Mouse (Mus musculus) midbrain, embryonic 14.5 days (tissue): ENCODE results near the gene Nap1l4. TPM values are rescaled to one million over a fixed set of nuclear protein-coding genes. Genes with fewer than 3 reads are reported as not detected.

Experiments
- ATAC-seq: fragments of 200-750 bp; cut with Nextera tagmentation; 2 replicates; pipeline ENCODE4 v1.8.0; 2017; ENCODE audit warnings: moderate number of reproducible peaks, moderate library complexity; ENCODE audit not compliant: low FRiP score, low TSS enrichment
- DNase-seq: peaks from one replicate; pipeline ENCODE4 v3.0.0-alpha.2; 2015
- H3K27ac ChIP-seq: fragments of 300-500 bp; sonication (generic); replicated peaks from 2 replicates; pipeline ENCODE4 v1.5.1; 2014; ENCODE audit warnings: mild to moderate bottlenecking, low read depth, low read length, moderate library complexity
- H3K27me3 ChIP-seq: fragments of 300-500 bp; sonication (generic); 2 replicates; pipeline ENCODE4 v1.6.1; 2014; ENCODE audit warnings: low read length, control low read depth, mixed read lengths; ENCODE audit not compliant: control insufficient read depth, insufficient read depth
- H3K36me3 ChIP-seq: fragments of 300-500 bp; sonication (generic); 2 replicates; pipeline ENCODE4 v1.6.1; 2014; ENCODE audit warnings: low read length, control low read depth; ENCODE audit not compliant: control insufficient read depth, insufficient read depth
- H3K4me1 ChIP-seq: fragments of 300-500 bp; sonication (generic); 2 replicates; pipeline ENCODE4 v1.6.1; 2014; ENCODE audit warnings: mild to moderate bottlenecking, antibody characterized with exemption, low read length, control low read depth; ENCODE audit not compliant: control insufficient read depth, insufficient read depth
- H3K4me2 ChIP-seq: fragments of 300-500 bp; sonication (generic); 2 replicates; pipeline ENCODE4 v1.6.1; 2014; ENCODE audit warnings: mild to moderate bottlenecking, low read length, moderate library complexity
- H3K4me3 ChIP-seq: fragments of 300-500 bp; sonication (generic); replicated peaks from 2 replicates; pipeline ENCODE4 v1.5.1; 2014; ENCODE audit warnings: low read depth, low read length
- H3K9ac ChIP-seq: fragments of 300-500 bp; sonication (generic); replicated peaks from 2 replicates; pipeline ENCODE4 v1.6.1; 2014; ENCODE audit warnings: mild to moderate bottlenecking, low read length, moderate library complexity
- H3K9me3 ChIP-seq: fragments of 300-500 bp; sonication (generic); 2 replicates; pipeline ENCODE4 v1.6.1; 2016; ENCODE audit warnings: low read length, control low read depth, mixed read lengths; ENCODE audit not compliant: control insufficient read depth
- WGBS: fragments of 180-500 bp; shearing (Covaris S2); extraction: QIAGEN DNeasy Blood & Tissue Kit; methylation state at CpG from one replicate; pipeline ENCODE4 v1.1.7; 2014; 5-methylcytosine and 5-hydroxymethylcytosine counted together
- polyA plus RNA-seq: library from polyadenylated mRNA; unstranded; fragments of >200 nt; fragmentation: Nextera tagmentation; extraction: Ambion mirVana; gene quantifications from 2 replicates; pipeline ENCODE4 v1.2.1, GENCODE M21; 2014

The Nap1l4 gene
- polyA plus RNA-seq, 1 experiment from 2014 or later = 174 TPM

DNA sequence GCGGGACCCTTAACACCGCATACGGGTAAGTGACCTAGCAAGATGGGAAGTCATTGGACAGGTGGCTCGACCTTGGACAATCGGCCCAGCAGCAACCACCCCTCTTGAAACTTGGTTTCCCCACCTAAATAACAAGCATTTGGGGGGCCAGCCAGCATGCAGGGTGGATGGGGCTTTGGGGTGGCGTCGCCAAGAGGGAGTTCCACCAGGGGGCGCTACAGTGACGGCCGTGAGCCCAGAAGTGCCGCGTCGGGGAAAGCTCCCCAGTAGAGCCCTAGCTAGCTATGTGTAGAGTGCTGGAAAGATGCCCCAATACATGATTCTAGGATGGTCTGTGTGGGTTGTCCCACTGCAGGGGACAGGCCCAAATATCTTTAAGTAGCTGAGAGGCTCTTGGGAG is 68.4 kb downstream of the Nap1l4 start:
- no peak overlapping the region for H3K4me3 ChIP-seq
- H3K27ac ChIP-seq = no peak overlapping the region
- H3K4me1 ChIP-seq = no peaks in the 10 kb centered on the region
- ATAC-seq = no peak
- no peaks in the 10 kb centered on the region for H3K27me3 ChIP-seq
- H3K4me2 ChIP-seq = no peak overlapping the region
- no peaks in the 10 kb centered on the region for H3K36me3 ChIP-seq
- no peak overlapping the region for H3K9ac ChIP-seq
- H3K9me3 ChIP-seq = no peaks in the 10 kb centered on the region
- WGBS = 31% methylated on average over 13 of the region's 13 CpGs
- DNase-seq = peak; percentile 55

DNA sequence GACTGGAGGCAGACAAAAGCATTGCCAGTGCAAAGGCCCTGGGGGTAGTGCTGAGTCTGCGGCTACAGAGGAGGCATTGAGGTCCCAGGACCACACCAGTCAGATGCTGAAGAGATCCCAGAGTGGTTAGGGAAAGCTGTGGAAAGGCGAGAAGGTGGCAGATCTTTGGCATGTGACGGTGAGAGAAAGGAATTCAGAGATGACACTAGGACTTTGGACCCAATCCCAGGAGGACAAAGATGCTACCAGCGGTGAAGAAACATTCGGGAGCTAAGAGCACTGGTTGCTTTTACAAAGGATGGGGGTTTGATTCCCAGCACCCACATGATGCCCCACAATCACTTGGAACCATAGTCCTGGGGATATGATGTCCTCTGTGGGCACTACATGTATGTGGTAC is 71.1 kb downstream of the Nap1l4 start:
- Histone ChIP-seq H3K4me3 (no peak overlapping the region), H3K27me3 (no peaks in the 10 kb centered on the region), H3K4me1 (no peaks in the 10 kb centered on the region), H3K9me3 (no peaks in the 10 kb centered on the region), H3K27ac (no peak overlapping the region), H3K36me3 (no peaks in the 10 kb centered on the region), H3K9ac (no peak overlapping the region), H3K4me2 (no peak overlapping the region)
- 83% methylated on average over 5 of the region's 5 CpGs for WGBS
- ATAC-seq (no peak), DNase-seq (no peak)

DNA sequence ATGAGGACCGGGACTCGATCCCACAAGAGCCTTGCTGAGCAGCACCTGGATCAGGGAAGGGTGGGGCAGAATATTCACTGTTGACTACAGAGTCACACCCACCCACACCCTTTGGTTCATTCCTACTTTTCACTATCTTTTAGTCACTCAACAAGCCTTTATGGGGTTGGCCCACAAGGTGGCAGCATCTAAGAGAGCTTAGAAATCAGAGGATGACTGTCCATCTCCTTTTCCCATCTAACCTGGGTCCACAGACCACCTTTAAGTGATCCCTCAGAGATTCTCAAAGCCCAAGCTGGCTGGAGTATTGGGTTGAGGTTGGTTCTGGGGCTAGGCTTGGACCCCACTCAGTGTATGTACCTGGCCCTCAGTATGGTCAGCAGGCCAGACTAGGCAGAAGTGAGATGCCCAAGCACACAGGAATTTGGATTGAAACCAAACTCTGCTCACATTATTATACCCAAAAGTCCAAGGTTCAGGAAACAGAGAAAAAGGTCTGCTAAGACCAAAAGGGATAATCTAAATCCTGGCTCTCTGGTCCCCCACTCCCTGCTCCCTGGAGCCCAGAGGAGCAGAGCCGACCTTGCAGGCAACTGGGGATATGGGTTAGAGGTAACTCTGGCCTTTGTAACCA is 72.1 kb downstream of the Nap1l4 start:
- H3K9ac ChIP-seq = no peak overlapping the region
- no peaks in the 10 kb centered on the region for H3K36me3 ChIP-seq
- H3K4me1 ChIP-seq = no peaks in the 10 kb centered on the region
- H3K4me3 ChIP-seq = no peak overlapping the region
- 89% methylated on average over 3 of the region's 3 CpGs for WGBS
- ATAC-seq (no peak), DNase-seq (no peak)
- H3K4me2 ChIP-seq = no peak overlapping the region
- no peaks in the 10 kb centered on the region for H3K9me3 ChIP-seq
- H3K27me3 ChIP-seq = no peaks in the 10 kb centered on the region
- H3K27ac ChIP-seq = no peak overlapping the region

DNA sequence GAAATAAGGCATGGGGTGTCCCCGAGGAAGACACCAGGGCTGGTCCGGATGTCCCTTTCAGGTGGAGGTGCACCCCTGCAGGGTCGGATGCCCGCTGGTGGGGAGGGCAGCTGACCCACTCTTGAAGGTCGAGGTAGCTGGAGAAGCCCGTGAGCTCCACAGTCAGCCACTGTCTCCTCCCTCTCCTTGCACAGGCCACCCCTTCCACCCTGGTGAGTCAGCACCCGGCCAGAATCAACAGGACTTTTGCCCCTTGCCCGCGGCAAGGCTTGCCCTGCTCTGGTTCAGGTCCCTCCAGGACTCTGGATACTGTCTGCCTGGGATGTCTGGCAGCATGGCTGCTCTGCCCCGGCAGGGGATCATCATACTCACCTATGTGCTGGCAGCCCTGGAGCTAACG is 73.0 kb downstream of the Nap1l4 start:
- H3K4me1 ChIP-seq = no peaks in the 10 kb centered on the region
- WGBS = 78% methylated on average over 11 of the region's 11 CpGs
- H3K36me3 ChIP-seq = no peaks in the 10 kb centered on the region
- H3K9me3 ChIP-seq = no peaks in the 10 kb centered on the region
- no peak overlapping the region for H3K9ac ChIP-seq
- H3K4me3 ChIP-seq = no peak overlapping the region
- no peak overlapping the region for H3K27ac ChIP-seq
- no peak for ATAC-seq
- DNase-seq = no peak
- no peaks in the 10 kb centered on the region for H3K27me3 ChIP-seq
- no peak overlapping the region for H3K4me2 ChIP-seq

DNA sequence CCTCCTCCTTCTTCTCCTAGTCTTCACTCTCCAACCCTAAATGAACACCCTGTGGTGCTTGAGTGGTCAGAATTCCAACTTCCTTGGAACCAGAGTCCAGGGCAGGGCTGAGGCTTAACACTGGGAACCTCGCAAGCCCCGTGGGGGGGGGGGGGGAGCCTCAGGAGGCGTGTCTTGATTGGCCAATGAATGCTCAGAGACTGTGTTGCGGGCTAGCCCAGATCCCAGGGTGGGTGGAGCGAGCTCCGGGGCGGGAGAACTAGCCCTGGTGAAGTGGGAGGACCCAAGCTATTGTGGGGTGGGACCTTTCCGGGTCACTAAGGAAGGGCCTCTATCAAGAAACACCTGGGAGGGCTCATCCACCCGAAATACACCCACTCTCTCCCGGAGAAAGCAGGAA is 74.1 kb downstream of the Nap1l4 start:
- no peak overlapping the region for H3K4me3 ChIP-seq
- H3K4me1 ChIP-seq = no peaks in the 10 kb centered on the region
- H3K36me3 ChIP-seq = no peaks in the 10 kb centered on the region
- no peak overlapping the region for H3K27ac ChIP-seq
- H3K9me3 ChIP-seq = no peaks in the 10 kb centered on the region
- no peak overlapping the region for H3K9ac ChIP-seq
- H3K4me2 ChIP-seq = no peak overlapping the region
- 33% methylated on average over 10 of the region's 10 CpGs for WGBS
- DNase-seq = no peak
- ATAC-seq = no peak
- H3K27me3 ChIP-seq = no peaks in the 10 kb centered on the region

DNA sequence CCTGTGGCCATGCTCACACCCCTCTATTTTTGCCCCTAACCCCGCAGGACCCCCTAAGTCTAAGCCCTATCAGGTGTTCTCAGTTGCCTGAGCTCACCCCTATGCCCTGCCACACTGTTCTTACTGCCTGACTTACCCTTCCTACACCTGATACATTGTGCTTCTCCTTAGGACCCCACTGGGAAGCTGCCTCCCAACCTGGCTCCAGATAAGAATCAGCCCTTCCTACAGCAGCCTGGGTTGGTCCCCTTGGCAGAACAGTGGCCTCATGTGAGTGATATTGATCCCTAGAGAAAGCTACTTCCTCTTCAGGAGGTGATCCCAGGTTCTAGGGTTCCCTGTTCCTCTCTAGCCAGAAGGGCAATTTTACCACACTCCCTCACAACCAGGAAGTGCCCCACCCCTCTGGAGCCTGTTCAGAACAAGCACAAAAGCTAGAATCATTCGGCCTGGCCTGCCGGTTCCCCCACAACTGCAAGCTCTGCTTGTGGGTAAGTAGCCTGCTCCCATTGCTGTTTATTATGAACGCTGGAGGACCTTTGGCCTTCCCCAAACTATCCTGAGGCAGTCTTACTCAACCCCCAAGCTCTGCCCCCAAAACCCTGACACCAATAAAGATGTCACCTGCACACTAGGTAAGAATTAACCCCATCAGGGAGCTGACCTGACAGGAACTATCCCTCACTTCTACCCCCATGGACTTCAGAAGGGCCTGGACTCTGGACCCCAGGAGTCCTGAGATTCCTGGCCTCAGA is 75.4 kb downstream of the Nap1l4 start, which contains the start of gene Slc22a18:
TSS of gene Slc22a18 (plus strand) at position 390 of the 755 bp plus-strand sequence.
- Histone ChIP-seq H3K4me1 (no peaks in the 10 kb centered on the region), H3K4me2 (no peak within 1 kb of the TSS), H3K4me3 (no peak within 1 kb of the TSS), H3K9me3 (no peaks in the 10 kb centered on the region), H3K27ac (no peak within 1 kb of the TSS), H3K9ac (no peak within 1 kb of the TSS), H3K27me3 (no peaks in the 10 kb centered on the region), H3K36me3 (no peaks in the 10 kb centered on the region)
- ATAC-seq = no peak
- WGBS = 48% methylated on average over 4 of the region's 4 CpGs
- no peak for DNase-seq

DNA sequence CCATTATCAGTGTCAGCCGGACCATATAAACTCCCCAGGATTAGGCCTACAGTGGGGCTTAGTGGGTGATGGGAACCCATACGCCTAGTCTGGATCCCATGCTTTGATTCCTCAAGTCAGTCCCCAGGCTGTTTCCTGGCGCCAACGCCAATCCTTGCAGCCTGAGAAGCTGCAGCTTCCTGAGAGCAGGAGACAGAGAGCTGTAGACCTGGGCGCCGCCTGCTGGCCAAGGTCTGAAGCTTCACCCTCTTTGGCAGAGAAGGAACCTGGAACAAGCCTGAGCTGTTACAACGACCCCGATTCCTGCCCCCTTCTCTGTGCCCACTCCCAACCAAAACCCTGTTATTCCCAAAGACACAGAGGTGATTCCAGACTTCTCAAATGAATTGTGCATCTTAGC is 79.0 kb downstream of the Nap1l4 start:
- peaks cover 9% of the 10 kb centered on the region for H3K4me1 ChIP-seq
- WGBS = 19% methylated on average over 8 of the region's 8 CpGs

DNA sequence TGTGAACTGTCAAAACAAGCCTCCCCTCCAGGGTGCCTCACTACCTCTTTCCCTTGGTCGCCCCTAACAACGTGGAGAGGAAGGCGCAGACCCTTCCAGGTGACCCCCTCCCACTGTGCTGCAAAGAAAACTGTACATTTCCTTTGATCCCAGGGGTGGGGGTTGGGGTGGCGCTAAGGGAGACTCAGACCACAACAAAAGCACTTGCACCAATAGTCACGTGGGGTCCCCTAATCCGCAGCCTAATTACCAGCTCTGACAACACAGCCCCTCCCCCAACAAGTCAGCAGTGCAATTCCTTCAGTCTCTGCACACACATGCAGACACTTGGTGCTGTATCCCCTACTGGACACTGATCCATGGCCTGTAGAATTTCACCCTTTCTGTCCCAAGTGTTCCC is 81.2 kb downstream of the Nap1l4 start:
- no peaks in the 10 kb centered on the region for H3K9me3 ChIP-seq

More for the DNA sequence above, 79.0 kb downstream of the Nap1l4 start:
- no peak for ATAC-seq
- no peaks in the 10 kb centered on the region for H3K36me3 ChIP-seq
- no peak overlapping the region for H3K27ac ChIP-seq
- no peaks in the 10 kb centered on the region for H3K27me3 ChIP-seq
- no peak overlapping the region for H3K4me3 ChIP-seq
- no peak overlapping the region for H3K9ac ChIP-seq
- H3K9me3 ChIP-seq = no peaks in the 10 kb centered on the region
- no peak overlapping the region for H3K4me2 ChIP-seq
- DNase-seq = peak; percentile 92

More for the DNA sequence above, 81.2 kb downstream of the Nap1l4 start:
- H3K4me1 ChIP-seq = peaks cover 14% of the 10 kb centered on the region
- peak overlapping the region; percentile 38; the same call in 1 of the 2 replicates for H3K27ac ChIP-seq
- peaks cover 7% of the 10 kb centered on the region; the same call in 1 of the 2 replicates for H3K27me3 ChIP-seq
- H3K4me2 ChIP-seq = no peak overlapping the region
- no peaks in the 10 kb centered on the region for H3K36me3 ChIP-seq
- WGBS = 7% methylated on average over 6 of the region's 6 CpGs
- H3K4me3 ChIP-seq = no peak overlapping the region
- ATAC-seq = no peak
- no peak overlapping the region for H3K9ac ChIP-seq
- peak; percentile 79 for DNase-seq
